Mouse (Mus musculus) cerebellum, adult 2 months (tissue): ENCODE data around the gene Whamm. TPM values are rescaled to one million over a fixed set of nuclear protein-coding genes. Genes with fewer than 3 reads are reported as not detected.

Experiments used
- DNase-seq, 2 experiments: peaks; one replicate each; pipeline ENCODE4 v3.0.0; 2021
- H3K27ac ChIP-seq: fragments of 200-500 bp; 2 replicates; pipeline ENCODE4 v1.5.1; 2012; ENCODE audit warnings: low read length, control low read depth, inconsistent platforms; ENCODE audit not compliant: insufficient read depth
- H3K27me3 ChIP-seq: fragments of 200-500 bp; 2 replicates; pipeline ENCODE4 v1.6.1; 2012; ENCODE audit warnings: inconsistent platforms, mild to moderate bottlenecking, low read length, moderate library complexity; ENCODE audit not compliant: control insufficient read depth, insufficient read depth
- H3K4me1 ChIP-seq: fragments of 200-500 bp; 2 replicates; pipeline ENCODE4 v1.6.1; 2011; ENCODE audit warnings: low read length; ENCODE audit not compliant: control insufficient read depth, insufficient read depth
- H3K4me3 ChIP-seq: fragments of 200-500 bp; replicated peaks from 2 replicates; pipeline ENCODE3; 2011; ENCODE audit warnings: mild to moderate bottlenecking, low read depth, low read length, control low read depth; ENCODE audit not compliant: insufficient read depth
- CTCF ChIP-seq: fragments of 200-500 bp; IDR thresholded peaks from 2 replicates; pipeline ENCODE4 v1.5.1; 2011; ENCODE audit warnings: low read depth, mild to moderate bottlenecking, control low read depth, low read length, moderate library complexity, borderline replicate concordance; ENCODE audit not compliant: insufficient read depth
- POLR2A ChIP-seq: fragments of 200-500 bp; IDR thresholded peaks from 2 replicates; pipeline ENCODE4 v1.6.1; 2011; ENCODE audit warnings: low read length, control low read depth, borderline replicate concordance; ENCODE audit not compliant: insufficient read depth
- WGBS: fragments of 180-500 bp; shearing (Covaris S2); methylation state at CpG from one replicate; pipeline ENCODE4 v1.1.7; 2018; 5-methylcytosine and 5-hydroxymethylcytosine counted together
- polyA plus RNA-seq: library from polyadenylated mRNA; depleted of rRNA; stranded (reverse); fragments of >200 nt; gene quantifications from 2 replicates; pipeline ENCODE4 v1.2.3, GENCODE M21; 2012

The Whamm gene
- polyA plus RNA-seq, 1 experiment, result 28.6 TPM

DNA sequence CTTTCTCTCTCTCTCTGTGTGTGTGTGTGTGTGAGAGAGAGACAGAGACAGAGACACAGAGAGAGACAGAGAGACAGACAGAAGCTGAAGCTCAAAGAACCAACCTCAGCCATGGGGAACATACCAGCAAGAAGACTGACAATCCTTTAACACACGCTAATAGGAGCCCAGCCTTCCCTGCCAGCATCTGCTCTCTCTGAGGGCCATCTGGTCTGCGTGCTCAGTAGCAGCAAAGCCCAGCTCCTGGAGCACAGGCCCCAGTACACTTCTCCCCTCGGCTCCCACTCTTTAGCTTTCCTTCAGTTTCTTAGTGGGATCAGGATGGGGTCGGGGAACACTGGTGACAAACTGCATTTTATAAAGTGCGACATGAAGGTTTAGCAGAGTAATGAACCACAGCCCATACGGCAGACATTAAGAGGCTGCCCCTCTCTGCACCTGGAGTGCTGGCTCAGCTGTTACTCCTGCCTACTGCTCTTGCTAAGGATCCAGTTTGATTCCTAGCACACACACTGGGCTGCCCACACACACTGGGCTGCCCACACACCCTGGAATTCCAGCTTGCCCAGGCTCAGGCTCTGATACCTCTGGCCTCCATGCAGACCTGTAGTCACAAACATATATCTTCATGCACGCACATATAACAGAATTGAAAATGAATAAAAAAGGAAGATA lies 5.5 kb upstream of the Whamm start:
- H3K27ac ChIP-seq, result no peak overlapping the region

DNA sequence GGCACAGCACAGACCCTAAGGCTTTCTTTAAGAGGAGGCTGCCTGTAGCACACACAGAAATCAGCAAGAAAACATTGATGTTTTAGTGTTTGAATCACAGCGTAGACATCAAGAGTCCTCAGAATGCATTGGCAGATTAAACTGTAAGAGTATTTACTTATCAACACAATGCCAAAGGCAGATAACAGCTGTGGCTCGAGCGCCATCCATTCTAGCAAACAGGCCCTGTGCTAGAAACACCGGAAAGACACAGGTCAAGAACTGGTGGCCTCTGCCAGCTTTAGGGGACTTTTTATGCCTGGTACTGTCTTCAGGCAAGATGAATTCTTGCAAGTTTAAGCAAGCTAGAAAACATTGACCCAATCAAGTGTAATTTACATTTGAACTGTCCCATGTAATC lies 4.7 kb upstream of the Whamm start:
- H3K27ac ChIP-seq, result no peak overlapping the region
- TF ChIP-seq POLR2A (no peak), CTCF (no peak)
- no peaks in the 10 kb centered on the region for H3K27me3 ChIP-seq
- DNase-seq, result no peak
- 92% methylated on average over 4 of the region's 4 CpGs for WGBS
- no peaks in the 10 kb centered on the region for H3K4me1 ChIP-seq
- H3K4me3 ChIP-seq, result no peak overlapping the region

More for the DNA sequence above, 5.5 kb upstream of the Whamm start:
- 30% methylated on average over 7 of the region's 7 CpGs for WGBS
- TF ChIP-seq POLR2A, result no peak
- TF ChIP-seq CTCF, result no peak
- peak; percentile 35 to 44 for DNase-seq
- Histone ChIP-seq H3K4me1 (no peaks in the 10 kb centered on the region), H3K4me3 (no peak overlapping the region), H3K27me3 (no peaks in the 10 kb centered on the region)

DNA sequence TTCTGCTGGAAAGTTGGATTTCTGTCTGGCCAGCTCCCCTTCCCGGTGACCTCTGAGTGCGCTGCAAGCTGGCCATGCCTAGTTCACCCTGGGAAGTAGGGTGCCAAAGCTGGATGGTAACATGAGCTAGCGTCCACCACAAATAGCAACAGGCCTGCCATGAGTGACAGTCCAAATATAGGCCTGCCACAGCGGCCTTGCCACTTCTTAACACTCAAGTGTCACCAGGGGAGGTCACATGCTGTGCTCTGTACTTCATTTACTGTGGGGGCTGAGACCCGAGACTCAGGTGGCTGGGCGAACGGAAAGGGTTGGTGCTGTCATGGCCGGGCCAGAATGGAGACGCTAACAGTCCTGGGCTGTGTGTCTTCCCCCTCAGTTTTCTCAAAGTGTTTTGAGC lies 4.2 kb upstream of the Whamm start, which contains the start of gene Fsd2:
TSS of gene Fsd2 (minus strand) at position 53 of the 400 bp plus-strand sequence.
- H3K27ac ChIP-seq, result no peak within 1 kb of the TSS
- no peak for DNase-seq
- 85% methylated on average over 9 of the region's 9 CpGs for WGBS
- no peaks in the 10 kb centered on the region for H3K4me1 ChIP-seq
- no peak for TF ChIP-seq POLR2A
- TF ChIP-seq CTCF, result no peak
- no peaks in the 10 kb centered on the region for H3K27me3 ChIP-seq
- no peak within 1 kb of the TSS for H3K4me3 ChIP-seq

DNA sequence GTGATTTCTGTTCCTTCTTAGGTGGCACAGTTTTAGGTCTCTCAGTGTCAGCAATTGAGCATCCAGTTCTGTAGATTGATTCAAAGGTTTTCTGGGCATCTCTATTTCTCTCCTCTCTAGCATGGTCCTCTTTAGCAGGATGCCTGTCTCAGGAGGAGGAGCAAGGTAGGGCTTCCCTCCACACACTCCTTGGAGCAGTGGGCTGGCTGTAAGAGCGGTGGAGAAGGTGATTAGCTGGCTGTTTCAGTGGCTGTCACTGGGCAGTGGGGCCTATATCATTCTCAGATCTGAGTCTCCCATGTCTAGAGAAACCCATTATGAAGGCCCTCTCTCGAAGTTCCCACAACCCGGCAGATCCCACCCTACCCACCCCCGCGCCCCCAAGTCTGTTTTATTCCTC lies 3.7 kb upstream of the Whamm start:
- Histone ChIP-seq H3K27ac (no peak overlapping the region), H3K27me3 (no peaks in the 10 kb centered on the region), H3K4me3 (no peak overlapping the region), H3K4me1 (no peaks in the 10 kb centered on the region; the same call in 1 of the 2 replicates)
- 95% methylated on average over 5 of the region's 5 CpGs for WGBS
- TF ChIP-seq POLR2A, result no peak
- TF ChIP-seq CTCF, result no peak
- no peak for DNase-seq

DNA sequence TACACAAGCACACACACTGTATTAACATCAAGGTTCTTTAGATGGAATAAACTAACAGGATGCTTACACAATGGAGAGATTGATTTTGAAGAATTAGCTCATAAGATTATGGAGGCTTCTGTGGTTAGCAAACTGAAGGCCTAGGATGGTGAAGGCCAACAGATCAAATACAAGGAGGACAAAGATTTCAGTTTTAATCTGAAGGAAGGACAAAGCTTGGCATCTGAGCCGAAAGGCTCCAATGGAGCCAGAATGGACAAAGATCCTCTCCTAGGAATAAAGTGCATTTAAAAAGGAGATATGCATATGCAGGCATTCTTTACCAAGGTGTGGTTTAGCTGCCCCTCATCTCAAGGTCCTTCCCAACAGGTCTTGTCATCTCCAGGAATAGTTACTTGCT lies 1.2 kb upstream of the Whamm start:
- WGBS, result 98% methylated on average over 1 of the region's 1 CpGs
- no peak for DNase-seq
- TF ChIP-seq CTCF (no peak), POLR2A (no peak)

DNA sequence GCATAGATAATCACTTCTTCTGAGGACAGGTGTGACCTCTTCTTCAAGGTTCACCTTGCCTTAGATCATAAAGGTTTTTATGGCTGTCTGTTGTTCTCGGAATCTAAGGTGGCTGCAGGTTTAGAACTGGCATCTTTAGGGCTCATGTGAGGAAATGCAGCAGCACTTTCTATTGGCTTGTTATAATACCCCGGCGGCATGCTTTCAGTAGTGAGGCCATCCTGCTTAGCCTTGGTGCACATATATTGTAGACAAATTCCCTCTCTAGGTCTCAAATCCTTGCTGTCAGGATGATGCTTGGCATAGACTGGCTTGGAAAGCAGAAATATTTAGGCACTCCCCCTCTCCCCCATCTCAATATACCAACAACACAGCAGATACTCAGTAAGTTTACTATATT lies 795 bp upstream of the Whamm start:
- Histone ChIP-seq H3K4me3 (no peak overlapping the region), H3K27ac (no peak overlapping the region), H3K4me1 (peaks cover 11% of the 10 kb centered on the region), H3K27me3 (no peaks in the 10 kb centered on the region)
- no peak for DNase-seq
- 96% methylated on average over 3 of the region's 3 CpGs for WGBS
- TF ChIP-seq CTCF (no peak), POLR2A (no peak)

More for the DNA sequence above, 1.2 kb upstream of the Whamm start:
- Histone ChIP-seq H3K4me1 (peaks cover 11% of the 10 kb centered on the region), H3K27me3 (no peaks in the 10 kb centered on the region), H3K27ac (no peak overlapping the region), H3K4me3 (no peak overlapping the region)

DNA sequence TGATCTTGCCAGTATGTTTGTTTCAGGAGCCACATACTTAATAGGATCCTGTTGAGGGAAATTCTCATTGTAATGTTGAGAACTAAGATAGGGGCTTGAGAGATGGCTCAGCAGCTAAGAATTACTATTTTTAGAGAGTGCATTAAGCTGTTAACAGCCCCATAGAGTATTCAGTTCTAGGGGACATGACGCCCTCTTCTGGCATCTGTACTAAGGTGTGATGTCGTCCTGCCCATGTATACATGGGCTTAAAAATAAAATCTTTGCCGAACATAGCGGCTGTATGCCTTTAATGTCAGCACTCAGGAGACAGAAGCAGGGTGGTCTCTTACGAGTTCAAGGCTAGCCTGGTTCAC lies 336 bp upstream of the Whamm start:
- DNase-seq, result no peak
- Histone ChIP-seq H3K27ac (no peak overlapping the region), H3K4me1 (peaks cover 11% of the 10 kb centered on the region), H3K27me3 (no peaks in the 10 kb centered on the region), H3K4me3 (peak overlapping the region; percentile 28)
- TF ChIP-seq POLR2A (no peak), CTCF (peak; percentile 26; the same call in 1 of the 2 replicates)
- WGBS, result 2% methylated on average over 5 of the region's 5 CpGs

DNA sequence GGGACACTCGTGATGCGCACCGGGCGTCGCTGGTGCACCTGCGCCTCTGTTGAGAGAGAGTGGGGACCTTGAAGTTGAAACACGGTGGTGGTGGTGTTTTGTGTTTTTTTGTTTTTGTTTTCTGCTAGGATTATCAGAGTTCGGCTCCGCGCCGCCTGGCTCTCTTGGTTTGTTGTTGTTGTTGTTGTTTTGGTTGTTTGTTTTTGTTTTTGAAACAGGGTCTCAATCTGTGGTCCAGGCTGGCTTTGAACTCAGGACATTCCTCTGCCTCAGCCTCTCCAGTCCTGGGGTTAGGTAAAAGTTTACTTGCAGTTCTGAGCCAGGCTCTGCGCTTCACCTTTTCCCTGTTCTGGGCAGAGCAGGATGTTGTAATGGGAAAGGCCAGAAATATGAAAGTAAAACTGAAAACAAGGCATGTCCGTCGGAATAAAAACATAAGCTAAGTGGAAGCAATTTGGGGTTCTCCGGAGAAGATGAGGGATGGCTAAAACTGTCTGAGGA lies 925 bp downstream of the Whamm start:
- peak overlapping the region; percentile 80 for H3K27ac ChIP-seq
- no peak for DNase-seq
- peak overlapping the region; percentile 58 for H3K4me3 ChIP-seq
- TF ChIP-seq POLR2A (no peak), CTCF (no peak)
- peaks cover 11% of the 10 kb centered on the region for H3K4me1 ChIP-seq
- WGBS, result 8% methylated on average over 15 of the region's 15 CpGs
- no peaks in the 10 kb centered on the region for H3K27me3 ChIP-seq
